Mouse (Mus musculus) lung, postnatal 0 days (tissue): Measurements from ENCODE around the gene Gpatch8. TPM values are rescaled to one million over a fixed set of nuclear protein-coding genes. Genes with fewer than 3 reads are reported as not detected.
"Not testable (repeated sequence)": the region's sequence is repeated elsewhere in the genome, so short reads cannot be mapped to it uniquely, and the experiment has no call there.

Source experiments
- ATAC-seq: fragments of 200-750 bp; cut with Nextera tagmentation; 2 replicates; pipeline ENCODE4 v1.8.0; 2017; ENCODE audit warnings: moderate library complexity
- DNase-seq: peaks from one replicate; pipeline ENCODE4 v3.0.0-alpha.2; 2016; ENCODE audit warnings: low spot score
- H3K27ac ChIP-seq: fragments of 300-500 bp; sonication (generic); 2 replicates; pipeline ENCODE4 v1.5.1; 2014; ENCODE audit warnings: antibody characterized with exemption, mild to moderate bottlenecking, low read length, mixed read lengths
- H3K27me3 ChIP-seq: fragments of 300-500 bp; sonication (generic); replicated peaks from 2 replicates; pipeline ENCODE4 v1.6.1; 2014; ENCODE audit warnings: low read length, mixed read lengths; ENCODE audit not compliant: insufficient read depth
- H3K36me3 ChIP-seq: fragments of 300-500 bp; sonication (generic); 2 replicates; pipeline ENCODE4 v1.6.1; 2014; ENCODE audit warnings: low read length, mixed read lengths; ENCODE audit not compliant: insufficient read depth
- H3K4me1 ChIP-seq: fragments of 300-500 bp; sonication (generic); 2 replicates; pipeline ENCODE4 v1.6.1; 2014; ENCODE audit warnings: antibody characterized with exemption, low read depth, low read length, mixed read lengths; ENCODE audit not compliant: insufficient read depth
- H3K4me2 ChIP-seq: fragments of 300-500 bp; sonication (generic); replicated peaks from 2 replicates; pipeline ENCODE4 v1.6.1; 2014; ENCODE audit warnings: low read depth, mild to moderate bottlenecking, low read length, moderate library complexity, mixed read lengths
- H3K4me3 ChIP-seq: fragments of 300-500 bp; sonication (generic); 2 replicates; pipeline ENCODE4 v1.5.1; 2014; ENCODE audit warnings: low read depth, low read length
- H3K9ac ChIP-seq: fragments of 300-500 bp; sonication (generic); replicated peaks from 2 replicates; pipeline ENCODE4 v1.6.1; 2014; ENCODE audit warnings: low read depth, mild to moderate bottlenecking
- H3K9me3 ChIP-seq: fragments of 300-500 bp; sonication (generic); 2 replicates; pipeline ENCODE4 v1.6.1; 2016; ENCODE audit warnings: low read length, mixed read lengths
- CTCF ChIP-seq: IDR thresholded peaks from 2 replicates; pipeline ENCODE4 v1.5.1; 2016; ENCODE audit warnings: antibody characterized with exemption, mild to moderate bottlenecking
- EP300 ChIP-seq: IDR thresholded peaks from 2 replicates; pipeline ENCODE4 v1.6.1; 2016; ENCODE audit warnings: antibody characterized with exemption, mild to moderate bottlenecking, control low read depth
- WGBS: fragments of 180-500 bp; shearing (Covaris S2); extraction: QIAGEN DNeasy Blood & Tissue Kit; methylation state at CpG from one replicate; pipeline ENCODE4 v1.1.7; 2014; 5-methylcytosine and 5-hydroxymethylcytosine counted together
- polyA plus RNA-seq: library from polyadenylated mRNA; unstranded; fragments of >200 nt; fragmentation: Nextera tagmentation; extraction: Ambion mirVana; gene quantifications from 2 replicates; pipeline ENCODE4 v1.2.1, GENCODE M21; 2015

Gpatch8 gene
- polyA plus RNA-seq, 1 experiment from 2014 or later: 25.3 TPM

DNA sequence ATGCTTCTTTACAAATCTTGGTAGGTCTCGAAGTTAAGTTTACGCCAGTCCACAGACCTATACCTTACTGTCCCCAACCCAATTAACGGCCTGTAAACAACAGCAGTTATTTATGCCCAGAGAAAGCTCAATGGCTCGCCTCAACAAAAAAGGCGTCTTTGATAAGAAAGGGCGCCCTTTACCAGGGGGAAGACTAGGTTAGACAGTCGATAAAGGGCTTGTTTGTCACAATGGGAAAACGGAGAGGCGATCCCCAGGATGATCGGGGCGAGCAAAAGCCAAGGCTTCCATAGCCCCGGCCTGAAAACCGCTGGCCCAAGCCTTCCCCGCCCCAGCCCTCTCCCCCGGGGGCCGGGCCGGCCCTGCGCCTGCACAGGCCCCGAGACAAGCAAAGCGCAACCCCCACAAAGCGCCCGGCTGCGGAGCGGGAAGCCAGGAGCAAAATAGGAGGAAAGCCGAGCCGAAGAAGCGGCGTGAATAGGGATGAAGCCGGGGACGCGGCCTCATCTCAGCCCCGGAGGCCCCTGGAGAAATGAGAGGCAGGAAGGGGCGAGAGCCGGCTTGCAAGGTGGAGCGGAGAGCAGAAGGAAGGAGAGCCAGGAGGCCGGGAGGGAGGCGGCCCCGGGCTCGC, 677 bp downstream of the Gpatch8 start:
- DNase-seq: no peak

GRCm38 (mm10) chr11:102552051-102552450, 4.1 kb downstream of the Gpatch8 start:
- Histone ChIP-seq H3K27ac (no peak overlapping the region), H3K4me2 (no peak overlapping the region), H3K9ac (no peak overlapping the region), H3K4me3 (no peak overlapping the region), H3K27me3 (no peaks in the 10 kb centered on the region), H3K9me3 (no peaks in the 10 kb centered on the region), H3K4me1 (peaks cover 11% of the 10 kb centered on the region; the same call in 1 of the 2 replicates), H3K36me3 (no peaks in the 10 kb centered on the region)
- WGBS: 84% methylated on average over 3 of the region's 3 CpGs
- no peak for ATAC-seq
- DNase-seq: no peak
- TF ChIP-seq EP300: no peak
- TF ChIP-seq CTCF: peak; percentile 18; the same call in 1 of the 2 replicates

More for the DNA sequence above, 677 bp downstream of the Gpatch8 start:
- under 1% methylated on average over 33 of the region's 39 CpGs for WGBS
- Histone ChIP-seq H3K4me1 (peaks cover 11% of the 10 kb centered on the region; the same call in 1 of the 2 replicates), H3K9me3 (no peaks in the 10 kb centered on the region), H3K27ac (peak overlapping the region; percentile 87), H3K4me3 (peak overlapping the region; percentile 85), H3K36me3 (no peaks in the 10 kb centered on the region), H3K27me3 (no peaks in the 10 kb centered on the region), H3K4me2 (peak overlapping the region; percentile 73), H3K9ac (peak overlapping the region; percentile 88)
- ATAC-seq: peak; percentile 35
- TF ChIP-seq CTCF (no peak), EP300 (no peak)

DNA sequence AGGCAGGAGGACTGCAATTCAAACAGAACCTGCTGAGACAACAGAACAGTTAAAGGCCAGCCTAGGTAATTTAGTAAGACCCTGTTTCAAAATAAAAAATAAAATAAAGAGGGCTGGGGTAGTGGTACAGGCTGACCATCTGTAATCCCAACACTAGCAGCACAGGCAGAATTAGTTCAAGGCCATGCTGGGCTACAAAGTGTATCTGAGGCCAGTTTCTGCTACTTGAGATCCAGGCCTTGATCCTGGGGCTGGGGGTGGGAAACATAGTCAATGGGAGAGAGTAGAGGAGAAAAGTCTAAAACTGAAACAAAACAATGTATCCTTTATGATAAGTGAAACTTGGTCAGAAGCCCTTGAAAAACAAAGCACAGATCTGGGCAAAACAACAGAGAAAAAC, 5.0 kb downstream of the Gpatch8 start:
- H3K27ac ChIP-seq: no peak overlapping the region
- no peaks in the 10 kb centered on the region for H3K36me3 ChIP-seq

GRCm38 (mm10) chr11:102541471-102541870, 14.7 kb downstream of the Gpatch8 start:
- ATAC-seq (no peak), DNase-seq (no peak)
- no peaks in the 10 kb centered on the region for H3K9me3 ChIP-seq
- TF ChIP-seq EP300 (no peak), CTCF (no peak)
- no peaks in the 10 kb centered on the region for H3K36me3 ChIP-seq
- H3K27ac ChIP-seq: no peak overlapping the region
- H3K9ac ChIP-seq: no peak overlapping the region
- H3K4me3 ChIP-seq: no peak overlapping the region
- H3K4me1 ChIP-seq: no peaks in the 10 kb centered on the region
- 82% methylated on average over 5 of the region's 5 CpGs for WGBS
- no peaks in the 10 kb centered on the region for H3K27me3 ChIP-seq
- H3K4me2 ChIP-seq: no peak overlapping the region

More for the DNA sequence above, 5.0 kb downstream of the Gpatch8 start:
- H3K4me3 ChIP-seq: no peak overlapping the region
- H3K9ac ChIP-seq: no peak overlapping the region
- no peaks in the 10 kb centered on the region for H3K27me3 ChIP-seq
- TF ChIP-seq CTCF (no peak), EP300 (no peak)
- no peaks in the 10 kb centered on the region for H3K9me3 ChIP-seq
- peaks cover 11% of the 10 kb centered on the region; the same call in 1 of the 2 replicates for H3K4me1 ChIP-seq
- DNase-seq: no peak
- ATAC-seq: no peak
- H3K4me2 ChIP-seq: no peak overlapping the region

GRCm38 (mm10) chr11:102540286-102540685, 15.9 kb downstream of the Gpatch8 start:
- ATAC-seq, DNase-seq, H3K9ac ChIP-seq, H3K27me3 ChIP-seq, H3K27ac ChIP-seq, H3K9me3 ChIP-seq, H3K4me3 ChIP-seq, H3K36me3 ChIP-seq, H3K4me1 ChIP-seq, H3K4me2 ChIP-seq: not testable (repeated sequence)

DNA sequence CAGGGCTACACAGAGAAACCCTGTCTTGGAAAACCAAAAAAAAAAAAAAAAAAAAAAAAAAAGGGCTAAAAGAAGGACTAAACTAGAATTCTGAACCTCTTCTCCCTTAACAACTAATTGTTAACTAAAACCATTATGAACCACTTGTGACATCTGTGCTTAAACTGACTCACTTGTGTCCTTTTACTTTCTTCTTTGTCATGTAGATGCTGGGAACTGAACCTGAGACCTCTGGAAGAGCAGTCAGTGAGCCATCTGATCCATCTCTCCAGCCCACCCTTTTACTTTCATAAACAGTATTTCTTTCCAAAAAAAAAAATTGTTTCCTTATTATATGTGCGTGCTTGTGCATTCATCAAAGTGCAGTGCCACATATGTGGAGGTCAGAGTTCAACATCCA, 16.5 kb downstream of the Gpatch8 start:
- no peaks in the 10 kb centered on the region for H3K4me1 ChIP-seq
- ATAC-seq (no peak), DNase-seq (no peak)
- no peak for TF ChIP-seq EP300
- no peak for TF ChIP-seq CTCF
- no peaks in the 10 kb centered on the region for H3K36me3 ChIP-seq
- no peak overlapping the region for H3K27ac ChIP-seq
- no peak overlapping the region for H3K9ac ChIP-seq
- no peaks in the 10 kb centered on the region for H3K9me3 ChIP-seq
- no peaks in the 10 kb centered on the region for H3K27me3 ChIP-seq
- WGBS: 69% methylated on average over 1 of the region's 1 CpGs
- no peak overlapping the region for H3K4me2 ChIP-seq
- no peak overlapping the region for H3K4me3 ChIP-seq

GRCm38 (mm10) chr11:102536210-102536609, 20.0 kb downstream of the Gpatch8 start:
- WGBS: 47% methylated on average over 3 of the region's 3 CpGs
- Histone ChIP-seq H3K9ac (no peak overlapping the region), H3K9me3 (no peaks in the 10 kb centered on the region), H3K27ac (no peak overlapping the region), H3K4me1 (no peaks in the 10 kb centered on the region), H3K36me3 (no peaks in the 10 kb centered on the region), H3K27me3 (no peaks in the 10 kb centered on the region), H3K4me2 (no peak overlapping the region), H3K4me3 (no peak overlapping the region)
- TF ChIP-seq EP300: no peak
- no peak for TF ChIP-seq CTCF
- DNase-seq (peak; percentile 29), ATAC-seq (no peak)
